Mouse (Mus musculus) forebrain, embryonic 15.5 days (tissue): ENCODE data around the gene Larp1. TPM values are rescaled to one million over a fixed set of nuclear protein-coding genes. Genes with fewer than 3 reads are reported as not detected.

ENCODE experiments used
- ATAC-seq: fragments of 200-750 bp; cut with Nextera tagmentation; replicated peaks from 2 replicates; pipeline ENCODE4 v1.8.0; 2017; ENCODE audit warnings: mild to moderate bottlenecking, moderate TSS enrichment, moderate library complexity
- H3K27ac ChIP-seq: fragments of 300-500 bp; sonication (generic); replicated peaks from 2 replicates; pipeline ENCODE4 v1.5.1; 2015; ENCODE audit warnings: mild to moderate bottlenecking, inconsistent platforms
- H3K27me3 ChIP-seq: fragments of 300-500 bp; sonication (generic); 2 replicates; pipeline ENCODE4 v1.6.1; 2015; ENCODE audit warnings: inconsistent platforms
- H3K36me3 ChIP-seq: fragments of 300-500 bp; sonication (generic); 2 replicates; pipeline ENCODE4 v1.6.1; 2015; ENCODE audit warnings: mild to moderate bottlenecking, inconsistent platforms
- H3K4me1 ChIP-seq: fragments of 300-500 bp; sonication (generic); 2 replicates; pipeline ENCODE4 v1.6.1; 2015; ENCODE audit warnings: inconsistent platforms
- H3K4me2 ChIP-seq: fragments of 300-500 bp; sonication (generic); replicated peaks from 2 replicates; pipeline ENCODE4 v1.6.1; 2015; ENCODE audit warnings: mild to moderate bottlenecking, inconsistent platforms
- H3K4me3 ChIP-seq: fragments of 300-500 bp; sonication (generic); 2 replicates; pipeline ENCODE4 v1.5.1; 2015; ENCODE audit warnings: mild to moderate bottlenecking, inconsistent platforms
- H3K9ac ChIP-seq: fragments of 300-500 bp; sonication (generic); replicated peaks from 2 replicates; pipeline ENCODE4 v1.6.1; 2015; ENCODE audit warnings: mild to moderate bottlenecking, inconsistent platforms
- H3K9me3 ChIP-seq: fragments of 300-500 bp; sonication (generic); 2 replicates; pipeline ENCODE4 v1.6.1; 2016; ENCODE audit warnings: inconsistent platforms
- WGBS: fragments of 180-500 bp; shearing (Covaris S2); methylation state at CpG from one replicate; pipeline ENCODE4 v1.1.7; 2015; ENCODE audit warnings: mixed read lengths; 5-methylcytosine and 5-hydroxymethylcytosine counted together
- polyA plus RNA-seq: library from polyadenylated mRNA; unstranded; fragments of >200 nt; fragmentation: Nextera tagmentation; extraction: Ambion mirVana; gene quantifications from 2 replicates; pipeline ENCODE4 v1.2.1, GENCODE M21; 2015

Gene Larp1
- polyA plus RNA-seq, 1 experiment from 2014 or later, result 18.7 TPM

GRCm38 (mm10) chr11:58018701-58019100 is 9.8 kb downstream of the Larp1 start:
- H3K9ac ChIP-seq, result no peak overlapping the region
- H3K4me3 ChIP-seq, result no peak overlapping the region
- H3K4me1 ChIP-seq, result peaks cover 16% of the 10 kb centered on the region
- ATAC-seq, result no peak
- H3K9me3 ChIP-seq, result no peaks in the 10 kb centered on the region
- no peaks in the 10 kb centered on the region for H3K36me3 ChIP-seq
- no peaks in the 10 kb centered on the region for H3K27me3 ChIP-seq
- H3K27ac ChIP-seq, result no peak overlapping the region
- 94% methylated on average over 4 of the region's 4 CpGs for WGBS
- no peak overlapping the region for H3K4me2 ChIP-seq

- H3K9me3 ChIP-seq, result no peaks in the 10 kb centered on the region
- no peaks in the 10 kb centered on the region for H3K36me3 ChIP-seq
- 75% methylated on average over 1 of the region's 1 CpGs for WGBS
- peaks cover 16% of the 10 kb centered on the region for H3K4me1 ChIP-seq
- H3K9ac ChIP-seq, result no peak overlapping the region
- ATAC-seq, result no peak
- no peak overlapping the region for H3K4me3 ChIP-seq
- H3K27me3 ChIP-seq, result no peaks in the 10 kb centered on the region
- no peak overlapping the region for H3K4me2 ChIP-seq
- no peak overlapping the region for H3K27ac ChIP-seq
These were observed 12.2 kb downstream of the Larp1 start for GRCm38 (mm10) chr11:58021095-58021494.

- H3K9me3 ChIP-seq, result no peaks in the 10 kb centered on the region
- 70% methylated on average over 2 of the region's 2 CpGs for WGBS
- no peak overlapping the region for H3K4me3 ChIP-seq
- H3K27me3 ChIP-seq, result no peaks in the 10 kb centered on the region
- peaks cover 14% of the 10 kb centered on the region for H3K4me1 ChIP-seq
- H3K27ac ChIP-seq, result no peak overlapping the region
- H3K36me3 ChIP-seq, result no peaks in the 10 kb centered on the region
- no peak overlapping the region for H3K4me2 ChIP-seq
- H3K9ac ChIP-seq, result no peak overlapping the region
- no peak for ATAC-seq
These were observed 12.8 kb downstream of the Larp1 start for GRCm38 (mm10) chr11:58021618-58022017.

DNA sequence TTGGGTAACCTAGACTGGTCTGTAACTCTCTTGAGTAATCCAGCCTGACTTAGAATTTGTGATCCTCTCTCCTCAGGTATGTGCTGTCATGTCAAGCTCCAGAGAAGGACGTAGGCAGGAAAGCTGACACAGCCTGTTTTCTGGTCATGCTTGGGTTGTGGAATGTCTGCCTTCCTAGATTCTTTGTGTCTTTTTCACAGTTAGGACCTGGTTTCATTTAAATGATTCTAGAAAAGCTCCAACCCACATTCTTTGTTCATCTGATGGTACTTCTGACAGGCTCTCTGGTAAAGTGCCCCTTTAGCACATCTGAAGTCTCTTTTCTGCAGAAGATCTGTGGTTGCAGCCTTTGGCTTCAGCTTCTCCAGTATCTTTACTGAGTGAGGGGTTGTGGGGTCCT is 15.4 kb downstream of the Larp1 start:
- Histone ChIP-seq H3K4me2 (no peak overlapping the region), H3K4me3 (no peak overlapping the region), H3K9ac (no peak overlapping the region), H3K27me3 (no peaks in the 10 kb centered on the region), H3K27ac (no peak overlapping the region), H3K9me3 (no peaks in the 10 kb centered on the region), H3K4me1 (0 out of 2 replicates have a peak, but pooled peaks cover 6% of the 10 kb centered on the region), H3K36me3 (no peaks in the 10 kb centered on the region)
- WGBS, result 89% methylated on average over 1 of the region's 1 CpGs
- no peak for ATAC-seq

- Histone ChIP-seq H3K27me3 (no peaks in the 10 kb centered on the region), H3K27ac (no peak overlapping the region), H3K9me3 (no peaks in the 10 kb centered on the region), H3K4me3 (no peak overlapping the region), H3K4me2 (no peak overlapping the region), H3K9ac (no peak overlapping the region), H3K36me3 (no peaks in the 10 kb centered on the region), H3K4me1 (0 out of 2 replicates have a peak, but pooled peaks cover 6% of the 10 kb centered on the region)
- no peak for ATAC-seq
- 83% methylated on average over 2 of the region's 2 CpGs for WGBS
These were observed 15.8 kb downstream of the Larp1 start for GRCm38 (mm10) chr11:58024671-58025070.

DNA sequence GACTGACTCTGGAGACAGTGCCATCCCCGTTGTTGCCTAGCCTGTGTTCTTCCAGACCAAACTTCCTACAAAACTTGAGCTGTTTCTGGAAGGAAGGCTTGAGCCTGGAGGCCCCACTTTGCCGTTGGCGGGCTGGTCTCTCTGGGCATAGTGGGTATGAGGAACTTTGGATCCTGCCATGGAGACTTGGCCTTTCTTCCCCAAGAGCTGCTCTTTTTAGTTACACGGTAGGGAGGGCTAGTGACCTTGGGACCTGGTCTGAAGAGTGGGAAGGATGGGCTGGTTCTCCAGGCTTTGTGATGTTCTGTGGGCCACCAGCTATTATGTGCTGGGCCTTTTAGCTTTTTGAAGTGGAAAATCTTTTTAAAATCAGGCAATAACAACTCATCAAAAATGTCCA is 17.0 kb downstream of the Larp1 start:
- no peak overlapping the region for H3K9ac ChIP-seq
- no peaks in the 10 kb centered on the region for H3K9me3 ChIP-seq
- H3K27ac ChIP-seq, result no peak overlapping the region
- H3K4me2 ChIP-seq, result no peak overlapping the region
- H3K36me3 ChIP-seq, result no peaks in the 10 kb centered on the region
- no peaks in the 10 kb centered on the region for H3K27me3 ChIP-seq
- H3K4me3 ChIP-seq, result no peak overlapping the region
- ATAC-seq, result no peak
- 0 out of 2 replicates have a peak, but pooled peaks cover 2% of the 10 kb centered on the region for H3K4me1 ChIP-seq
- 91% methylated on average over 4 of the region's 4 CpGs for WGBS

DNA sequence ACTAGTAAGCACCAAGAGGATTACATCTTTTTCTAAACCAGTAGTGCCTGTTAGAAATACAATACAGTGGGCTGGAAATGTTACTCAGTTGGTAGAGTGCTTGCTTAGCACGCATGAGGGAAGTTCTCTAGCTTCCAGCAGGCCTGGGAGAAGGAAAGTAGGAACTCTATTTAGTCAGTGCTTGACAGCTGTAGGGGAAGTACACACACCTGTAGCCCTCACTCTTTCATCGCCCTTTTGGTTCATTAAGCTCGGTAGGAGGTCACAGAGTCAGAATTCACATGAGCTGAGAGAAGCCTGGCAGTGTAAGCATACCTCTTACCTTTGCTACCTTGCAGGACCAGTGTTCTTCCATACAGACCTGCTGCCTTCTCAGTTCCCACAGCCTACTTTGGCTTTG is 17.5 kb downstream of the Larp1 start:
- Histone ChIP-seq H3K4me1 (no peaks in the 10 kb centered on the region), H3K4me2 (no peak overlapping the region), H3K4me3 (no peak overlapping the region), H3K27me3 (no peaks in the 10 kb centered on the region), H3K27ac (no peak overlapping the region), H3K9me3 (no peaks in the 10 kb centered on the region), H3K9ac (no peak overlapping the region), H3K36me3 (no peaks in the 10 kb centered on the region)
- ATAC-seq, result no peak
- WGBS, result 69% methylated on average over 3 of the region's 3 CpGs

DNA sequence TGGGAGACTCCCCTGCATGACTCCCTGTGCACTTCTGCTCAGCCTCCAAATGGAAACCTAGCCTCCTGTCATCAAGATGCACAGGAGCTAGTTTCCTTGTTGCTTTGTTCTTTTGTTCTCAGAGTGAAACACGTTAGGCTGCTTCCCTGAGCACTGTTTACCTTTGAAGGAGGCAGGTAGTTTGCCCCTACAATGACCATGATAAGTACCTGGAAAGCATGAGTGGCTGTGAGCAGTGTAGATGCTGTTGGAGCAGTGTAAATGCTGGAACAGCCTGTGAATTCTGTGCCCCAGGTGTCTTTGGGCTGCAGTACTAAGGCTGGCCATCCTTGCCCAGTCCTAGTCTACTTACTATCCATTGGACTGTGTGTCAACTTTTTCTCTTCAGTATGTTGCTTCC is 18.0 kb downstream of the Larp1 start:
- H3K36me3 ChIP-seq, result no peaks in the 10 kb centered on the region
- H3K9ac ChIP-seq, result no peak overlapping the region
- H3K4me2 ChIP-seq, result no peak overlapping the region
- 53% methylated on average over 1 of the region's 1 CpGs for WGBS
- ATAC-seq, result no peak
- no peak overlapping the region for H3K4me3 ChIP-seq
- H3K27me3 ChIP-seq, result no peaks in the 10 kb centered on the region
- no peaks in the 10 kb centered on the region for H3K4me1 ChIP-seq
- H3K9me3 ChIP-seq, result no peaks in the 10 kb centered on the region
- H3K27ac ChIP-seq, result no peak overlapping the region

GRCm38 (mm10) chr11:58028981-58029380 is 20.1 kb downstream of the Larp1 start:
- Histone ChIP-seq H3K4me2 (no peak overlapping the region), H3K27ac (no peak overlapping the region), H3K27me3 (no peaks in the 10 kb centered on the region), H3K4me3 (no peak overlapping the region), H3K9ac (no peak overlapping the region), H3K9me3 (no peaks in the 10 kb centered on the region), H3K4me1 (no peaks in the 10 kb centered on the region), H3K36me3 (no peaks in the 10 kb centered on the region)
- WGBS, result 97% methylated on average over 1 of the region's 1 CpGs
- no peak for ATAC-seq

DNA sequence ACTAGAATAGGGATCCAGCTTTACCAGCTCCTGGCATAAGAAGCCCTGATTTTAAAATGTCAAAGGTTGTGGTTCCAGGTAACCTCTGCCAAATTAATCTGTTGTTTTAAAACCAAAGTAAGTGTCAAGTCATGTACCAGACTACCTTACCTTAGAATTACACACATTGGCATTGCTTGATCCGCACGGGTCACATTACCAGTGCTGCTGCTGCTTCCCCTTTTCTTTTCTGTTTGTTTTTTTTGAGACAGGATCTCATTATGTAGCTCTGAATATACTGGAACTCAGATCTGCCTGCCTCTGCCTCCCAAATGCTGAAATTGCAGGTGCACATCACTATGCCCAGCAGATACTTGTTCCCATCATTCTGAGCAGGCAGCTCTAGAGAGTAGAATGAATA is 21.0 kb downstream of the Larp1 start:
- ATAC-seq, result no peak
- H3K9ac ChIP-seq, result no peak overlapping the region
- no peak overlapping the region for H3K4me3 ChIP-seq
- no peak overlapping the region for H3K4me2 ChIP-seq
- 87% methylated on average over 2 of the region's 2 CpGs for WGBS
- no peaks in the 10 kb centered on the region for H3K36me3 ChIP-seq
- H3K9me3 ChIP-seq, result no peaks in the 10 kb centered on the region
- no peak overlapping the region for H3K27ac ChIP-seq
- H3K4me1 ChIP-seq, result no peaks in the 10 kb centered on the region
- H3K27me3 ChIP-seq, result no peaks in the 10 kb centered on the region

DNA sequence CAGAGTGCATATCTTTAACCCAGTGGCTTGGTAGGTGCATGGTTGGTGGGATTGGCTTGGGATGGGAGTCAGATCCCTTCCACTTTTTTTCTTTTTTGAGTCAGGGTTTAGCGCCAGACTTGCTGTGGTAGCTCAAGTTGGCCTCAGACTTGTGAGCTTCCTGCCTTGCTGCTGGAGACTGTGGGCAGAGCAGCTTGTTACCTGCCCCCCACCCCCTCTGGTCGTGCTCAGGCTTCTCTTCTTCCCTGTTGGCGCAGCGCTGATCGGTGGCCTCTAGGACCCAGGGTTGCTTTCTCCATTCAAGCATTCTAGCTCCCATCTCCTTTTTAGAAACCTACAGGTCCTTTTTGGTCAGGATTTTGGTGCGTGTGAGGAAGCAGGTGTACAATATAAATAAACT is 22.3 kb downstream of the Larp1 start:
- ATAC-seq, result no peak
- no peak overlapping the region for H3K27ac ChIP-seq
- no peak overlapping the region for H3K9ac ChIP-seq
- 83% methylated on average over 6 of the region's 6 CpGs for WGBS
- H3K36me3 ChIP-seq, result no peaks in the 10 kb centered on the region
- H3K27me3 ChIP-seq, result no peaks in the 10 kb centered on the region
- 0 out of 2 replicates have a peak, but pooled peaks cover 4% of the 10 kb centered on the region for H3K4me1 ChIP-seq
- H3K9me3 ChIP-seq, result no peaks in the 10 kb centered on the region
- no peak overlapping the region for H3K4me2 ChIP-seq
- H3K4me3 ChIP-seq, result no peak overlapping the region

DNA sequence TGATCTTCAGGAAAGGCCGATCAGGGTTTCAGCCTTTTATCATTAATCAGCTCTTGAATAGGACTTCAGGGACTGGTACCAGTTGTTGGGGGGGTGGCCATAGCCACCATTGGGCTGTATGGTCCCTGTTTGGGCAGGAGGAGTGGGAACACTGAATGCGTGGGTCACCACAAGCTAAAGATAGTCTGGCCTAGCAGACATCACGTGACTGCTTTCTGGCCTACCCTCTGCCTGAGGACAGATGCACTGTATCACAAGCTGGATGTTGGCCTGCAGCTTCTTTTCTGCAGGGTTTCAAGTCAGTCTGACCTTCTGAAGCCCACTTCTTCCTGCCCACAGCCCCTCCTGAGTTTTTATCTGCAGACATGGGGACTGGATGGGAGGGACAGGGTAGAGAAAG is 24.8 kb downstream of the Larp1 start:
- ATAC-seq, result no peak
- no peak overlapping the region for H3K4me2 ChIP-seq
- WGBS, result 86% methylated on average over 3 of the region's 3 CpGs

GRCm38 (mm10) chr11:58039027-58039426 is 30.2 kb downstream of the Larp1 start:
- Histone ChIP-seq H3K9me3 (no peaks in the 10 kb centered on the region), H3K27me3 (no peaks in the 10 kb centered on the region), H3K4me1 (0 out of 2 replicates have a peak, but pooled peaks cover 4% of the 10 kb centered on the region), H3K36me3 (peaks cover 17% of the 10 kb centered on the region; the same call in 1 of the 2 replicates), H3K9ac (no peak overlapping the region), H3K27ac (no peak overlapping the region), H3K4me2 (no peak overlapping the region), H3K4me3 (no peak overlapping the region)
- WGBS, result 87% methylated on average over 1 of the region's 1 CpGs
- ATAC-seq, result no peak

More for the DNA sequence above, 24.8 kb downstream of the Larp1 start:
- H3K27ac ChIP-seq, result no peak overlapping the region
- H3K36me3 ChIP-seq, result no peaks in the 10 kb centered on the region
- no peaks in the 10 kb centered on the region for H3K27me3 ChIP-seq
- H3K9me3 ChIP-seq, result no peaks in the 10 kb centered on the region
- no peak overlapping the region for H3K9ac ChIP-seq
- 0 out of 2 replicates have a peak, but pooled peaks cover 4% of the 10 kb centered on the region for H3K4me1 ChIP-seq
- no peak overlapping the region for H3K4me3 ChIP-seq
